ENCODE assay signal across 15 mouse cellular contexts in genomic region chr15:90497080-90497479, GRCm38 (mm10).
"Had no signal": no experiment of that assay in that cellular context is flagged by ENCODE, and none has a peak within 500 bp of the region (broad histone marks: within the 10 kb centered on the region; RNA-seq: fewer than 3 reads in every experiment).

No protein-coding gene starts in this region.

- H3K27me3 ChIP-seq: neural tube, embryonic 15.5 days; stomach, embryonic 15.5 days had no signal

- H3K4me2 ChIP-seq: neural tube, embryonic 15.5 days; stomach, embryonic 15.5 days had no signal

- DNase-seq: retina, postnatal 1 day; right cerebral cortex, adult 18-20 months; right cerebral cortex, postnatal 14 days; right cerebral cortex, postnatal 25 days; right cerebral cortex, postnatal 4 days; spleen, adult 18-20 months; thymus, adult 18-20 months; thymus, adult 2 months; thymus, postnatal 14 days; thymus, postnatal 25 days; thymus, postnatal 36 days; thymus, postnatal 4 days had no signal

- H3K27ac ChIP-seq: neural tube, embryonic 15.5 days; stomach, embryonic 15.5 days; stomach, postnatal 0 days had no signal

- H3K9me3 ChIP-seq: neural tube, embryonic 15.5 days; stomach, embryonic 15.5 days had no signal

- H3K9ac ChIP-seq: neural tube, embryonic 15.5 days; stomach, embryonic 15.5 days had no signal

- H3K4me1 ChIP-seq: neural tube, embryonic 15.5 days; stomach, embryonic 15.5 days had no signal

- H3K4me3 ChIP-seq: neural tube, embryonic 15.5 days; stomach, embryonic 15.5 days had no signal

- H3K36me3 ChIP-seq: neural tube, embryonic 15.5 days; stomach, embryonic 15.5 days had no signal
